Mouse (Mus musculus) forebrain, postnatal 0 days (tissue): ENCODE measurements around the gene Bcl9l. TPM values are rescaled to one million over a fixed set of nuclear protein-coding genes. Genes with fewer than 3 reads are reported as not detected.

ENCODE experiments used
- ATAC-seq: fragments of 200-750 bp; cut with Nextera tagmentation; 2 replicates; pipeline ENCODE4 v1.8.0; 2017; ENCODE audit warnings: mild to moderate bottlenecking, moderate library complexity
- DNase-seq: peaks from one replicate; pipeline ENCODE4 v3.0.0-alpha.2; 2015
- H3K27ac ChIP-seq: fragments of 300-500 bp; sonication (generic); 2 replicates; pipeline ENCODE4 v1.5.1; 2014; ENCODE audit warnings: low read depth, mild to moderate bottlenecking, antibody characterized with exemption, low read length, moderate library complexity, mixed read lengths
- H3K27me3 ChIP-seq: fragments of 300-500 bp; sonication (generic); 2 replicates; pipeline ENCODE4 v1.6.1; 2014; ENCODE audit warnings: mild to moderate bottlenecking, low read length, mixed read lengths; ENCODE audit not compliant: insufficient read depth
- H3K36me3 ChIP-seq: fragments of 300-500 bp; sonication (generic); 2 replicates; pipeline ENCODE4 v1.6.1; 2014; ENCODE audit warnings: mild to moderate bottlenecking, moderate library complexity; ENCODE audit not compliant: insufficient read depth
- H3K4me1 ChIP-seq: fragments of 300-500 bp; sonication (generic); 2 replicates; pipeline ENCODE4 v1.6.1; 2014; ENCODE audit warnings: antibody characterized with exemption; ENCODE audit not compliant: insufficient read depth
- H3K4me2 ChIP-seq: fragments of 300-500 bp; sonication (generic); 2 replicates; pipeline ENCODE4 v1.6.1; 2014; ENCODE audit warnings: low read depth, mild to moderate bottlenecking, moderate library complexity
- H3K4me3 ChIP-seq: fragments of 300-500 bp; sonication (generic); 2 replicates; pipeline ENCODE4 v1.5.1; 2014; ENCODE audit warnings: low read depth, low read length, mixed read lengths
- H3K9ac ChIP-seq: fragments of 300-500 bp; sonication (generic); 2 replicates; pipeline ENCODE4 v1.6.1; 2014; ENCODE audit warnings: mild to moderate bottlenecking
- H3K9me3 ChIP-seq: fragments of 300-500 bp; sonication (generic); 2 replicates; pipeline ENCODE4 v1.6.1; 2016; ENCODE audit warnings: low read length
- CTCF ChIP-seq: sonication (generic); IDR thresholded peaks from 2 replicates; pipeline ENCODE4 v1.5.1; 2016; ENCODE audit warnings: antibody characterized with exemption, control low read depth, low read depth
- WGBS: fragments of 180-500 bp; shearing (Covaris S2); extraction: QIAGEN DNeasy Blood & Tissue Kit; methylation state at CpG from one replicate; pipeline ENCODE4 v1.1.7; 2014; 5-methylcytosine and 5-hydroxymethylcytosine counted together
- polyA plus RNA-seq: library from polyadenylated mRNA; unstranded; fragments of >200 nt; fragmentation: Nextera tagmentation; extraction: Ambion mirVana; gene quantifications from 2 replicates; pipeline ENCODE4 v1.2.1, GENCODE M21; 2015
- total RNA-seq: library from RNA; depleted of rRNA; stranded (reverse); fragments of >200 nt; gene quantifications from 2 replicates; pipeline ENCODE4 v1.2.3, GENCODE M21; 2014; rRNA removed

Gene Bcl9l
- total and polyA plus RNA-seq, 2 experiments from 2014 or later: 13.0 to 38.7 TPM

- 77% methylated on average over 3 of the region's 3 CpGs for WGBS
Measured at GRCm38 (mm10) chr9:44544986-44545385, 62.4 kb downstream of the Bcl9l start.

GRCm38 (mm10) chr9:44548412-44549152 lies 66.0 kb downstream of the Bcl9l start:
- DNase-seq (no peak), ATAC-seq (no peak)
- Histone ChIP-seq H3K9ac (no peak overlapping the region), H3K4me1 (no peaks in the 10 kb centered on the region), H3K9me3 (no peaks in the 10 kb centered on the region), H3K36me3 (no peaks in the 10 kb centered on the region), H3K4me2 (no peak overlapping the region), H3K27me3 (no peaks in the 10 kb centered on the region), H3K27ac (no peak overlapping the region), H3K4me3 (no peak overlapping the region)
- TF ChIP-seq CTCF: no peak
- WGBS: 96% methylated on average over 8 of the region's 8 CpGs

More at GRCm38 (mm10) chr9:44544986-44545385, 62.4 kb downstream of the Bcl9l start:
- H3K4me1 ChIP-seq: no peaks in the 10 kb centered on the region
- no peak overlapping the region for H3K4me3 ChIP-seq
- H3K4me2 ChIP-seq: no peak overlapping the region
- ATAC-seq: no peak
- H3K27ac ChIP-seq: no peak overlapping the region
- no peaks in the 10 kb centered on the region for H3K27me3 ChIP-seq
- H3K9me3 ChIP-seq: no peaks in the 10 kb centered on the region
- no peaks in the 10 kb centered on the region for H3K36me3 ChIP-seq
- TF ChIP-seq CTCF: no peak
- DNase-seq: no peak
- no peak overlapping the region for H3K9ac ChIP-seq

GRCm38 (mm10) chr9:44551138-44551537 lies 68.5 kb downstream of the Bcl9l start:
- WGBS: 88% methylated on average over 10 of the region's 10 CpGs
- Histone ChIP-seq H3K36me3 (no peaks in the 10 kb centered on the region), H3K9ac (no peak overlapping the region), H3K4me2 (no peak overlapping the region), H3K4me1 (no peaks in the 10 kb centered on the region), H3K9me3 (no peaks in the 10 kb centered on the region), H3K27ac (no peak overlapping the region), H3K27me3 (no peaks in the 10 kb centered on the region), H3K4me3 (no peak overlapping the region)
- no peak for TF ChIP-seq CTCF
- DNase-seq: no peak
- ATAC-seq: no peak

GRCm38 (mm10) chr9:44552161-44552560 lies 69.5 kb downstream of the Bcl9l start:
- no peak overlapping the region for H3K4me2 ChIP-seq
- no peaks in the 10 kb centered on the region for H3K4me1 ChIP-seq
- H3K27ac ChIP-seq: no peak overlapping the region
- H3K9me3 ChIP-seq: no peaks in the 10 kb centered on the region
- H3K27me3 ChIP-seq: no peaks in the 10 kb centered on the region
- ATAC-seq: no peak
- H3K36me3 ChIP-seq: no peaks in the 10 kb centered on the region
- H3K4me3 ChIP-seq: no peak overlapping the region
- DNase-seq: no peak
- TF ChIP-seq CTCF: no peak
- no peak overlapping the region for H3K9ac ChIP-seq
- 76% methylated on average over 8 of the region's 8 CpGs for WGBS

Other genes starting within 250 kb of the Bcl9l start
- 16.0 and 24.4 TPM in 2 replicates for gene Cbl, start 248.8 kb upstream of the Bcl9l start, total RNA-seq
- gene Cbl, start 248.8 kb upstream of the Bcl9l start, polyA plus RNA-seq: 6.8 and 14.4 TPM in 2 replicates
- gene Ccdc153, start 242.1 kb upstream of the Bcl9l start, total RNA-seq: 3.5 and 7.8 TPM in 2 replicates
- gene Ccdc153, start 242.1 kb upstream of the Bcl9l start, polyA plus RNA-seq: 5.0 and 7.0 TPM in 2 replicates
- 0.33 and 1.0 TPM in 2 replicates for gene Pdzd3, start 231.4 kb upstream of the Bcl9l start, total RNA-seq
- 0.43 and 1.0 TPM in 2 replicates for gene Pdzd3, start 231.4 kb upstream of the Bcl9l start, polyA plus RNA-seq
- gene Nlrx1, start 214.2 kb upstream of the Bcl9l start, total RNA-seq: 5.8 and 5.9 TPM in 2 replicates
- gene Nlrx1, start 214.2 kb upstream of the Bcl9l start, polyA plus RNA-seq: 5.7 and 7.1 TPM in 2 replicates
- gene Abcg4, start 194.2 kb upstream of the Bcl9l start, total RNA-seq: 30.6 and 45.2 TPM in 2 replicates
- gene Abcg4, start 194.2 kb upstream of the Bcl9l start, polyA plus RNA-seq: 15.2 and 20.4 TPM in 2 replicates
- 24.4 and 29.5 TPM in 2 replicates for gene Hinfp, start 177.2 kb upstream of the Bcl9l start, total RNA-seq
- gene Hinfp, start 177.2 kb upstream of the Bcl9l start, polyA plus RNA-seq: 10.7 and 14.2 TPM in 2 replicates
- gene C2cd2l, start 162.5 kb upstream of the Bcl9l start, total RNA-seq: 42.9 and 54.2 TPM in 2 replicates
- gene C2cd2l, start 162.5 kb upstream of the Bcl9l start, polyA plus RNA-seq: 26.2 and 33.2 TPM in 2 replicates
- gene Dpagt1, start 156.8 kb upstream of the Bcl9l start, total RNA-seq: 17.7 and 18.3 TPM in 2 replicates
- 30.1 and 30.6 TPM in 2 replicates for gene Dpagt1, start 156.8 kb upstream of the Bcl9l start, polyA plus RNA-seq
- 97.8 and 109 TPM in 2 replicates for gene H2afx, start 148.1 kb upstream of the Bcl9l start, total RNA-seq
- gene H2afx, start 148.1 kb upstream of the Bcl9l start, polyA plus RNA-seq: 143 and 149 TPM in 2 replicates
- gene Hmbs, start 138.6 kb upstream of the Bcl9l start, total RNA-seq: 38.1 and 38.6 TPM in 2 replicates
- 53.3 and 55.0 TPM in 2 replicates for gene Hmbs, start 138.6 kb upstream of the Bcl9l start, polyA plus RNA-seq
- 37.6 and 39.1 TPM in 2 replicates for gene Vps11, start 121.2 kb upstream of the Bcl9l start, total RNA-seq
- 36.2 and 39.9 TPM in 2 replicates for gene Vps11, start 121.2 kb upstream of the Bcl9l start, polyA plus RNA-seq
- gene Hyou1, start 103.3 kb upstream of the Bcl9l start, total RNA-seq: 51.8 and 59.0 TPM in 2 replicates
- 14.0 and 17.4 TPM in 2 replicates for gene Hyou1, start 103.3 kb upstream of the Bcl9l start, polyA plus RNA-seq
- gene Slc37a4, start 86.0 kb upstream of the Bcl9l start, total RNA-seq: 51.6 and 69.5 TPM in 2 replicates
- 32.3 and 39.4 TPM in 2 replicates for gene Slc37a4, start 86.0 kb upstream of the Bcl9l start, polyA plus RNA-seq
- gene Rps25, start 75.7 kb upstream of the Bcl9l start, total RNA-seq: 704 and 1,244 TPM in 2 replicates
- 1,723 and 2,412 TPM in 2 replicates for gene Rps25, start 75.7 kb upstream of the Bcl9l start, polyA plus RNA-seq
- 195 and 237 TPM in 2 replicates for gene Trappc4, start 75.2 kb upstream of the Bcl9l start, total RNA-seq
- gene Trappc4, start 75.2 kb upstream of the Bcl9l start, polyA plus RNA-seq: 369 and 397 TPM in 2 replicates
- 24.4 and 24.5 TPM in 2 replicates for gene Ccdc84, start 64.3 kb upstream of the Bcl9l start, total RNA-seq
- 20.1 and 25.2 TPM in 2 replicates for gene Ccdc84, start 64.3 kb upstream of the Bcl9l start, polyA plus RNA-seq
- not detected in 2 replicates for gene Foxr1, start 41.7 kb upstream of the Bcl9l start, total RNA-seq
- not detected in 2 replicates for gene Foxr1, start 41.7 kb upstream of the Bcl9l start, polyA plus RNA-seq
- gene Upk2, start 27.8 kb upstream of the Bcl9l start, total RNA-seq: not detected in 2 replicates
- not detected in 2 replicates for gene Upk2, start 27.8 kb upstream of the Bcl9l start, polyA plus RNA-seq
- not detected in 2 replicates for gene Cxcr5, start 79.1 kb downstream of the Bcl9l start, total RNA-seq
- not detected in 2 replicates for gene Cxcr5, start 79.1 kb downstream of the Bcl9l start, polyA plus RNA-seq
- 59.2 and 76.2 TPM in 2 replicates for gene Ddx6, start 122.1 kb downstream of the Bcl9l start, total RNA-seq
- gene Ddx6, start 122.1 kb downstream of the Bcl9l start, polyA plus RNA-seq: 11.1 and 18.3 TPM in 2 replicates
- not detected in 2 replicates for gene Treh, start 190.4 kb downstream of the Bcl9l start, total RNA-seq
- gene Treh, start 190.4 kb downstream of the Bcl9l start, polyA plus RNA-seq: not detected in 2 replicates